Mouse (Mus musculus): ENCODE results near the gene Speer4d. TPM values are rescaled to one million over a fixed set of nuclear protein-coding genes. Genes with fewer than 3 reads are reported as not detected.
"Not testable (repeated sequence)": the region's sequence is repeated elsewhere in the genome, so short reads cannot be mapped to it uniquely, and the experiment has no call there.

Speer4d gene
- not detected in 2 replicates for polyA plus RNA-seq (2015; fragmentation: Nextera tagmentation; extraction: Ambion mirVana)

DNA sequence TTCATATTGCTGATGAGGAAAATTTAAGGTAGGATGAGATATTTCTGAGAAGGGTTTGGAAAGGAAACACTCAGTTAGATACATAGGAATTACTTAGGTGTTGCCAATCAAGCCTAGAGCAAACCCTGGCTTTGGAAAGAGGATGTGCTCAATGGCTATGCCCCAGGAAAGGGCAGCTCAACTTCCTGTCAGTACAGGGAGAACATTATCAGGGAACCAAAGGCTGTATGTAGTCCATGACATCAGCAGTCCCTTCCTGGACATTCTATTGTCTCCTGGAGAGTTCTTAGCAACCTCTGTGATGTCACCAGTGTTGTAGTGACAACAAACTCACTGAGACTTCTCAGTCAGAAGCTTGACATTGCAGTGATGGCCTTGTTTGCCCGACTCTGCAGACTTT is at the start of gene Speer4d:
Gene Speer4d, plus strand, starts transcription at position 301 of the 400 bp plus-strand sequence.
- not testable (repeated sequence) for H3K4me1 ChIP-seq (ENCODE audit: control insufficient read depth, insufficient read depth, low read length); H3K27me3 ChIP-seq (ENCODE audit: control insufficient read depth, insufficient read depth, low read length); H3K36me3 ChIP-seq (ENCODE audit: control insufficient read depth, insufficient read depth, low read length); H3K4me3 ChIP-seq (replicated peaks; ENCODE audit: low read length); H3K9ac ChIP-seq (ENCODE audit: low read length); ATAC-seq (ENCODE audit: insufficient read depth, low FRiP score); H3K4me2 ChIP-seq (ENCODE audit: low read depth, low read length); H3K27ac ChIP-seq (ENCODE audit: low read length); H3K9me3 ChIP-seq (replicated peaks; ENCODE audit: control insufficient read depth, low read length)
- 45% methylated on average over 1 of the region's 1 CpGs for WGBS

DNA sequence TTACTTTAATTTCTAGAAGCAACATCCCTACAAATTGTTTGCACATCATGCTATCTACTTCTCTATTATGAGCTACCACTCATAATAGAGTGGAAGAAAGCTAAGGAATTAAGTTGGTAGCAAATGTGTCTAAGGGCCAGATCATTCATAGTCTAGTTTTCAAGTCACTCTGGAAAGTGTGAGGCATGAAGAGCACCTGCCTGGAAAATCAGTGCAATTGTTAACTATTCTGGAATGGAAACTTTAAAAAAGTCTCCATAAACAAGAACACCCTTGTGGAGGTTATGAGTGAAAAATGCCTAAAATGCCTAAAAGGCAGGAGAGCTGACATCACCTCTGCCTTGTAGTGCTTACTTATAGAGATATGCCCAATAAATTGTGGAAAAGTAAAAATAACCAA is 45.1 kb upstream of the Speer4d start:
- not testable (repeated sequence) for H3K4me3 ChIP-seq (replicated peaks; ENCODE audit: low read length); H3K27ac ChIP-seq (ENCODE audit: low read length); H3K4me1 ChIP-seq (ENCODE audit: control insufficient read depth, insufficient read depth, low read length); H3K4me2 ChIP-seq (ENCODE audit: low read depth, low read length); ATAC-seq (ENCODE audit: insufficient read depth, low FRiP score); H3K9me3 ChIP-seq (replicated peaks; ENCODE audit: control insufficient read depth, low read length); H3K9ac ChIP-seq (ENCODE audit: low read length); H3K36me3 ChIP-seq (ENCODE audit: control insufficient read depth, insufficient read depth, low read length); H3K27me3 ChIP-seq (ENCODE audit: control insufficient read depth, insufficient read depth, low read length)

DNA sequence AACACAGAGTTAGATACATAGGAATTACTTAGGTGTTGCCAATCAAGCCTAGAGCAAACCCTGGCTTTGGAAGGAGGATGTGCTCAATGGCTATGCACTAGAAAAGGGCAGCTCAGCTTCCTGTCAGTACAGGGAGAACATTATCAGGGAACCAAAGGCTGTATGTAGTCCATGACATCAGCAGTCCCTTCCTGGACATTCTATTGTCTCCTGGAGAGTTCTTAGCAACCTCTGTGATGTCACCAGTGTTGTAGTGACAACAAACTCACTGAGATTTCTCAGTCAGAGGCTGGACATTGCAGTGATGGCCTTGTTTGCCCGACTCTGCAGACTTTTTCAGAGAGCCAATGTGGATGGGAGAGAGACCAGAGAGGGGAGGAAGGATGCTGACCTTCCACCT is 41.8 kb upstream of the Speer4d start, which contains the start of gene Gm21083:
Gene Gm21083, plus strand, starts transcription at position 301 of the 400 bp plus-strand sequence.
- not testable (repeated sequence) for H3K4me3 ChIP-seq (replicated peaks; ENCODE audit: low read length); H3K27me3 ChIP-seq (ENCODE audit: control insufficient read depth, insufficient read depth, low read length); H3K9ac ChIP-seq (ENCODE audit: low read length); H3K9me3 ChIP-seq (replicated peaks; ENCODE audit: control insufficient read depth, low read length); H3K36me3 ChIP-seq (ENCODE audit: control insufficient read depth, insufficient read depth, low read length); H3K4me1 ChIP-seq (ENCODE audit: control insufficient read depth, insufficient read depth, low read length); ATAC-seq (ENCODE audit: insufficient read depth, low FRiP score); H3K4me2 ChIP-seq (ENCODE audit: low read depth, low read length); H3K27ac ChIP-seq (ENCODE audit: low read length)
- WGBS: no CpG with 5 or more reads among the region's 1 CpGs

DNA sequence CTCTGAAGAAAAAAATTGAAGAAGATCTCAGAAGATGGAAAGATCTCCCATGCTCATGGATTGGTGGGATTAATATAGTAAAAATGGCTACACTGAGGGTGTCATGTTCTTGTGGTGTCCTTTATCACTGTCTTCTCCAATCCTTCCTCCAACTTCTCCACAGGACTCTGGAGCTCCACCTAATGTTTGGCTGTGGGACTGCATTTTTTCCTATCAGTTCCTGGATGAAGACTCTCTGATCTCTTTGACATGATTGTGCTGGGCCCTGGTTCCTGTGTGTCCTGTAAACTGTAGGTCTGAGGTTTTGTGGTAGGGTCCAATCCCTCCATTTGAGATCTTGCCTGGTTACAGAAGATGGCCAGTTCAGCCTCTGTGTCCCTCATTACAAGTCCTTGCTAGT is 32.5 kb upstream of the Speer4d start:
- H3K9ac ChIP-seq (ENCODE audit: low read length); H3K4me2 ChIP-seq (ENCODE audit: low read depth, low read length); H3K27ac ChIP-seq (ENCODE audit: low read length); H3K27me3 ChIP-seq (ENCODE audit: control insufficient read depth, insufficient read depth, low read length); H3K36me3 ChIP-seq (ENCODE audit: control insufficient read depth, insufficient read depth, low read length); H3K9me3 ChIP-seq (replicated peaks; ENCODE audit: control insufficient read depth, low read length); H3K4me1 ChIP-seq (ENCODE audit: control insufficient read depth, insufficient read depth, low read length); ATAC-seq (ENCODE audit: insufficient read depth, low FRiP score); H3K4me3 ChIP-seq (replicated peaks; ENCODE audit: low read length): not testable (repeated sequence)

DNA sequence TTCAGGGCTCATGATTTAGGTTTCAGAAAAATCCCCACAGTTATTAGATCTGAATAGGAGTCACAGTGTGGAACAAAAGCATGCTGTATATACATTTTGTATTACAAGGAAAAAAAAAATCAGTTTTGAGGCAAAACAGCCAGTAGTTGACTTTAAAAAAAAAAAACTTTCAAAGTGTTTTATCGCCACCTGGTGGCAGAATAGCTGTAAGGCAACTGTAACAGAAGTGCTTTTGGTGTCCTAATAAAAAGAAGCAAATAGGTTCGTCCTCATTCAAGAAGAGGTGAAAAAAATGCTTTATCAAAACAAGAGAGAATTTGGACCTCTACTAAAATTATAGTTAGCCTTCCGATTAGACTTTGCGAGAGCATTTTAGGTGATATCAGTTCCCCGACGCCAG is 30.6 kb upstream of the Speer4d start:
- not testable (repeated sequence) for H3K27me3 ChIP-seq (ENCODE audit: control insufficient read depth, insufficient read depth, low read length); ATAC-seq (ENCODE audit: insufficient read depth, low FRiP score)
- 33% methylated on average over 6 of the region's 6 CpGs for WGBS

DNA sequence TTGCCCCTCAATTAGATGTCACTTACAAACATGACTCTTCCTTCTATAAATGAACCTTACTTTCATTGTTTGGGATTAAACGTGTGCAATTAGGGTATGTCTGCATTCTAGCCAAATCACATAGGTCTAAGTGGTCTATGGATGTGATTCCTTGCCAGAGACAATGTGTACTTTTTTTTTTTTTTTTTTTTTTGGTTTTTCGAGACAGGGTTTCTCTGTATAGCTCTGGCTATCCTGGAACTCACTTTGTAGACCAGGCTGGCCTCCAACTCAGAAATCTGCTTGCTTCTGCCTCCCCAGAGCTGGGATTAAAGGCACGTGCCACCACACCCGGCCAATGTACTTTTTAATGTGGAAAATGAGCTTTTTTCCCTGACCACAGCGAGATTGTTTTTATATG is 28.2 kb upstream of the Speer4d start:
- not testable (repeated sequence) for ATAC-seq (ENCODE audit: insufficient read depth, low FRiP score)

More for the DNA sequence above, 30.6 kb upstream of the Speer4d start:
- H3K4me1 ChIP-seq (ENCODE audit: control insufficient read depth, insufficient read depth, low read length); H3K36me3 ChIP-seq (ENCODE audit: control insufficient read depth, insufficient read depth, low read length); H3K4me2 ChIP-seq (ENCODE audit: low read depth, low read length); H3K4me3 ChIP-seq (replicated peaks; ENCODE audit: low read length); H3K9ac ChIP-seq (ENCODE audit: low read length); H3K9me3 ChIP-seq (replicated peaks; ENCODE audit: control insufficient read depth, low read length); H3K27ac ChIP-seq (ENCODE audit: low read length): not testable (repeated sequence)

DNA sequence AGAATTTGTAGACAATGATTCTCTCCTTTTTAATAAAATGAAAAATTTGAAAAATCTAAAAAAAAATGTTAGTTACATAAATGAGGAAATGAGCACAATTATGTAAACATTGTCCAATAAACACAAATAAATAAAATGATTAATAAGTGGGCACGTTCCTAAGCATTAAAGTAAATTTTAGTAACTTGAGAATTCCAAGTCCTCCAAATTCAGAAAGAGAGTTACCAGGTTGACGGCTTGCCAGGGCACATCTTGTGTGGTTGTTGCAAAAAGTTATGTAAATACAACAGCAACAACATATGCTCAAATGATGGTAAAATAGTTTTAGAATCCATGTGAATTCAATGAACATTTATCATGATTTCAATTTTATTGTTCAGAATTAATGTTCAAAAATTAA is 27.3 kb upstream of the Speer4d start:
- H3K9ac ChIP-seq (ENCODE audit: low read length); ATAC-seq (ENCODE audit: insufficient read depth, low FRiP score); H3K36me3 ChIP-seq (ENCODE audit: control insufficient read depth, insufficient read depth, low read length); H3K27me3 ChIP-seq (ENCODE audit: control insufficient read depth, insufficient read depth, low read length); H3K4me3 ChIP-seq (replicated peaks; ENCODE audit: low read length); H3K4me1 ChIP-seq (ENCODE audit: control insufficient read depth, insufficient read depth, low read length); H3K4me2 ChIP-seq (ENCODE audit: low read depth, low read length); H3K27ac ChIP-seq (ENCODE audit: low read length); H3K9me3 ChIP-seq (replicated peaks; ENCODE audit: control insufficient read depth, low read length): not testable (repeated sequence)
- WGBS: 67% methylated on average over 2 of the region's 2 CpGs

More for the DNA sequence above, 28.2 kb upstream of the Speer4d start:
- not testable (repeated sequence) for H3K36me3 ChIP-seq (ENCODE audit: control insufficient read depth, insufficient read depth, low read length); H3K27me3 ChIP-seq (ENCODE audit: control insufficient read depth, insufficient read depth, low read length); H3K4me2 ChIP-seq (ENCODE audit: low read depth, low read length); H3K9ac ChIP-seq (ENCODE audit: low read length); H3K4me3 ChIP-seq (replicated peaks; ENCODE audit: low read length); H3K9me3 ChIP-seq (replicated peaks; ENCODE audit: control insufficient read depth, low read length); H3K27ac ChIP-seq (ENCODE audit: low read length); H3K4me1 ChIP-seq (ENCODE audit: control insufficient read depth, insufficient read depth, low read length)
- WGBS: 51% methylated on average over 5 of the region's 5 CpGs

DNA sequence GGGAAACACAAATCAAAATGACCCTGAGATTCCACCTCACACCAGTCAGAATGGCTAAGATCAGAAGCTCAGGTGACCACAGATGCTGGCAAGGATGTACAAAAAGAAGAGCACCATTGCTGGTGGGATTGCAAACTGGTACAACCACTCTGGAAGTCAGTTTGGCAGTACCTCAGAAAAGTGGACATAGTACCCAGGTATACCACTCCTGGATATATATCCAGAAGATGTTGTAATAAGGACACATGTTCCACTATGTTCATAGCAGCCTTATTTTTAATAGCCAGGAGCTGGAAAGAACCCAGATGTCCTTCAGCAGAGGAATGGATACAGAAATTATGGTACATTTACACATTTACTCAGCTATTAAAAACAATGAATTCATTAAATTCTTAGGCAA is 20.0 kb upstream of the Speer4d start:
- not testable (repeated sequence) for H3K27ac ChIP-seq (ENCODE audit: low read length); H3K4me1 ChIP-seq (ENCODE audit: control insufficient read depth, insufficient read depth, low read length); H3K4me3 ChIP-seq (replicated peaks; ENCODE audit: low read length); ATAC-seq (ENCODE audit: insufficient read depth, low FRiP score); H3K36me3 ChIP-seq (ENCODE audit: control insufficient read depth, insufficient read depth, low read length); H3K9me3 ChIP-seq (replicated peaks; ENCODE audit: control insufficient read depth, low read length); H3K4me2 ChIP-seq (ENCODE audit: low read depth, low read length); H3K27me3 ChIP-seq (ENCODE audit: control insufficient read depth, insufficient read depth, low read length); H3K9ac ChIP-seq (ENCODE audit: low read length)

DNA sequence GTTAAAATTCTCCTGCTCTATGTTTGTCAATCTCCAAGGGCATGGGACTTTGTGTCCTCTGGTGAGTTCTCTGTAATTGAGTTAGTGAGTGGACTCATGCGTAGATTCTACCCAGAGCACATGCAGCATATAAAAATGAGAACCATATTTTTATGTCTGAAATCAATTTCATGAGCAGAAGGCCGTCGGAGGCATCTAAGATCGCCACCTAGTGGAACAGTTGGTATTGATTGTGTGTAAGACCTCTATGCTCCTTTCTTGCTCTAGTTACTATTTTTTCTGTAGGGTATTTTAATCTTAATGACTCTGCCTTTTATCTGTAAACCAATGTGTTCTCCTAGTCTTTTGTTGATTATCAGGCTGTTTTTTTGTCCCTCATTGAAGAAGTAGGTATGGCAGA is 18.5 kb upstream of the Speer4d start:
- H3K9me3 ChIP-seq (replicated peaks; ENCODE audit: control insufficient read depth, low read length); H3K9ac ChIP-seq (ENCODE audit: low read length); H3K36me3 ChIP-seq (ENCODE audit: control insufficient read depth, insufficient read depth, low read length); H3K4me2 ChIP-seq (ENCODE audit: low read depth, low read length); ATAC-seq (ENCODE audit: insufficient read depth, low FRiP score); H3K4me3 ChIP-seq (replicated peaks; ENCODE audit: low read length); H3K27ac ChIP-seq (ENCODE audit: low read length); H3K27me3 ChIP-seq (ENCODE audit: control insufficient read depth, insufficient read depth, low read length); H3K4me1 ChIP-seq (ENCODE audit: control insufficient read depth, insufficient read depth, low read length): not testable (repeated sequence)
- WGBS: 39% methylated on average over 4 of the region's 4 CpGs

DNA sequence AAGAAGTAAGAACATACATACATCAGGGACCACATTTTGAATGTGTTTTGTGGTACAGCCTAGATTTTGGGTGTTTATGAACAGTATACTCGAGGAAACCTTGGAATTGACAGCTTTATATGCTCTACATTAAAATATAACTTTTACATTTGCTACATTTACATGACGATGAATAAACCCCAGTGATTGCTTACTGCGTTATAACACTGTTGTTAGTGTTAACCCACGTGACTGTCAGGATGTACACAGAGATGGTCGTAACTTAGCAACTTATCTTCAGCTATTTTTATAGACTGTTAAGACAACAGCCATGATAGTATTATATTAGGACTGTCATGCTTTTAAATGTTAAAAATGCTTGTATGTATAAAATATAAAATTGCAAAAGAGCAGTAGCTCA is 17.4 kb upstream of the Speer4d start:
- H3K27me3 ChIP-seq (ENCODE audit: control insufficient read depth, insufficient read depth, low read length); H3K4me1 ChIP-seq (ENCODE audit: control insufficient read depth, insufficient read depth, low read length); ATAC-seq (ENCODE audit: insufficient read depth, low FRiP score); H3K4me3 ChIP-seq (replicated peaks; ENCODE audit: low read length); H3K9me3 ChIP-seq (replicated peaks; ENCODE audit: control insufficient read depth, low read length); H3K36me3 ChIP-seq (ENCODE audit: control insufficient read depth, insufficient read depth, low read length); H3K27ac ChIP-seq (ENCODE audit: low read length); H3K4me2 ChIP-seq (ENCODE audit: low read depth, low read length); H3K9ac ChIP-seq (ENCODE audit: low read length): not testable (repeated sequence)
- WGBS: 53% methylated on average over 5 of the region's 5 CpGs
